Mouse (Mus musculus) forebrain, embryonic 10.5 days (tissue): ENCODE measurements around the gene Prkcq. TPM values are rescaled to one million over a fixed set of nuclear protein-coding genes. Genes with fewer than 3 reads are reported as not detected.
A peak's percentile ranks its signal among the peaks of the same experiment; 100 is the strongest.

ENCODE experiments used
- DNase-seq: peaks from one replicate; pipeline ENCODE4 v3.0.0-alpha.2; 2017; ENCODE audit warnings: low spot score; ENCODE audit errors: extremely low spot score
- H3K27ac ChIP-seq: fragments of 300-500 bp; sonication (generic); 2 replicates; pipeline ENCODE4 v1.5.1; 2016; ENCODE audit warnings: mild to moderate bottlenecking
- H3K27me3 ChIP-seq: fragments of 300-500 bp; sonication (generic); 2 replicates; pipeline ENCODE4 v1.6.1; 2016; ENCODE audit warnings: mild to moderate bottlenecking; ENCODE audit not compliant: poor library complexity, severe bottlenecking
- H3K36me3 ChIP-seq: fragments of 300-500 bp; sonication (generic); replicated peaks from 2 replicates; pipeline ENCODE4 v1.6.1; 2016; ENCODE audit warnings: mild to moderate bottlenecking, moderate library complexity
- H3K4me1 ChIP-seq: fragments of 300-500 bp; sonication (generic); 2 replicates; pipeline ENCODE4 v1.6.1; 2016
- H3K4me3 ChIP-seq: fragments of 300-500 bp; sonication (generic); 2 replicates; pipeline ENCODE4 v1.5.1; 2016; ENCODE audit warnings: mild to moderate bottlenecking, moderate library complexity
- H3K9me3 ChIP-seq: fragments of 300-500 bp; sonication (generic); 2 replicates; pipeline ENCODE4 v1.6.1; 2016; ENCODE audit warnings: mild to moderate bottlenecking, moderate library complexity
- WGBS: fragments of 180-500 bp; shearing (Covaris S2); methylation state at CpG from one replicate; pipeline ENCODE4 v1.1.7; 2016; 5-methylcytosine and 5-hydroxymethylcytosine counted together
- polyA plus RNA-seq: library from polyadenylated mRNA; unstranded; fragments of >200 nt; fragmentation: Nextera tagmentation; extraction: Ambion mirVana; gene quantifications from 2 replicates; pipeline ENCODE4 v1.2.1, GENCODE M21; 2016

The Prkcq gene
- polyA plus RNA-seq, 1 experiment from 2014 or later = 1.3 TPM

DNA sequence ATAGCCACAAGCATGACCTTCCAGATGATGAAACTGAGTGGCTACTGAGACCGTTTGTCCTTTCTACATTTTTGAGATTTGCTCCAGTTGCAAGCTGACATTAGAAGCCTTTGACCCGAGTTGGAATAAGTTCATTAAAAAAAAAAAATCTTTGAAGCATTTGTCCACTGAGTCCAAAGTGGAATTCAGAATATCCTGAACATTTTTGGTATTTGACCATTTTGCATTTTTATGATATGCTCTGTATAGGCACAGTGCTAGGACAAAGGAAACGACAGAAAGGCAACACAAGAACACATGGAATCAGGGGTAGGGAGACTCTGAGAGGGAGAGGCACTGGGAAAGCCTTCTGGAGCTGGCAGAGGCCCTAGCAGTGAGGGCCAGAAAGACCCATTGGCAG, 9.2 kb upstream of the Prkcq start:
- WGBS = 75% methylated on average over 3 of the region's 3 CpGs
- H3K9me3 ChIP-seq = no peaks in the 10 kb centered on the region
- DNase-seq = no peak
- H3K4me1 ChIP-seq = peaks cover 5% of the 10 kb centered on the region; the same call in 1 of the 2 replicates
- H3K27me3 ChIP-seq = no peaks in the 10 kb centered on the region
- H3K4me3 ChIP-seq = no peak overlapping the region
- H3K27ac ChIP-seq = no peak overlapping the region
- no peaks in the 10 kb centered on the region for H3K36me3 ChIP-seq

DNA sequence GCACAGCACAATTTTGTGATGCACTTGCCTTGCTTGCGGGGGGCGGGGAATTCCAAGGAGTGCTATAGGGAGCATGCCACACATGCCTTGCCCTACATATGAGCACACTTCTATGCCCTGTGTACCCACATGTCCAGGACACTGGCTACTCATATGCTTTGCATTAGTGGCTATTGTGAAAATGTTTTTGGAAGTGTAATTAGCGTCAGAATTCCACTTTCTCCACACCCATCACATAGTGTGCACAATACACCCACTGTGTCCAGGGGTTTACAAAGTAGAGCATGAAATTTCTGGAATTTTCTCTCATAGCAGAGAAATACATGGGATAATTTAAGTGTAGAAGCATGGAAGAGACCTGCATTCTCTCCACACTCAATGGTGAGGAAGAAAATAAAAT, 7.7 kb upstream of the Prkcq start:
- Histone ChIP-seq H3K9me3 (no peaks in the 10 kb centered on the region), H3K4me3 (no peak overlapping the region), H3K4me1 (peaks cover 5% of the 10 kb centered on the region; the same call in 1 of the 2 replicates), H3K27ac (no peak overlapping the region), H3K36me3 (no peaks in the 10 kb centered on the region), H3K27me3 (peaks cover 10% of the 10 kb centered on the region)
- DNase-seq = no peak
- WGBS = 82% methylated on average over 3 of the region's 3 CpGs

DNA sequence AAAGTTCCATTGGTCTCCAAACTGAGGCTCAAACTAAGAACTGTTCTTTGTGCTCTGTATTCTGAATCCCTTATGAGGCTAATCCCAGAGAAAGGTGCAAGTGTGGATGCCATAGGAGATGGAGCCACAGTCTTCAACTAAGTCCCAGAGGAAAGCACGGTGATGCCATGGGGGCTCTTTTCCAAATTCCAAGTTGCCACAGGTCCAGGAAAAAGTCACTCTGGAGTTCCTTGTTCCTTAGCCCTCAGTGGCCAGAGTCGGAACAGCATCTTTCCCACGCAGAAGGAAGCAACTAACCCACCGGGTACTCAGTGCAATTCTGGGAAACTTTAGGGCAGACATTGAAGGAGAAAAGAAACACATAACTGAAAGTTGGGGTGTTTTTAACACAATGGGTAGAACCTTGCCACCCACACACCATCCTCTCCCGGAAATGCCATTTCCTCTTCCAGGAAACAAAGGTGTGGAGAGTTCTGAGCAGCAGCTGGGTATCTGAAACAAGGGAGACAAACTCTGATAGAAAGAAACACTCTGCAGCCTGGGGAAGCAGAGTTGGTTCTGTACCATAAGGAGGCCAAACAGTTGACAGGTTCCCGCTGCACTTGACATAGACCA, 2.1 kb upstream of the Prkcq start:
- DNase-seq = no peak

DNA sequence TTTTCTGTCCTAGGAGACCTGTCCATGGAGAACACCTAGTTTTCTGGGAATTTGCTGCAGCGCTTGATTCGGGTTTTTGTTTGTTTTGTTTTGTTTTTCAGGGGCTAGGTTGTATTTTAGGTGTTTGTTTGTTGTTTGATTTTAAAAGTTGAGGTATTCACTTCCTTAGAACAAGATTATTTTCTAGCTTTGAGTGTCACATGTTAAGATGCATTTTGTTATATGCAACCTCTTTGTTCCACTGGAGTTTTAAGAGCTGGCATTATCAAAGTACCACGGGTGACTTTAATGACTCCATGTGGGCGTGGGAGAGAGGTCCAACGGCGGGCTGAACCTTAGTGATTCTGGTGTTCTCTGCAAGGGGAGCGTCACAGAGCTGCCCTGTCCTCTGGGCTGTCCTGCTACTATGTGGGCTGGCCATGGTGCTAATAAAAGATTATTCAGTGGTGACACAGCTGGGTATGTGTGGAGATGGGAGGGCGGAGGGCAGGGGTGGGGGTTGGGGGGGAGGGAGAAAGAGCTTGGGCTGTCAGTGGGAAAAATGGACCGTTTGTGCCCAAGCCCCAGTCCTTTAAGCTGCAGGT, 1.0 kb downstream of the Prkcq start:
- Histone ChIP-seq H3K9me3 (no peaks in the 10 kb centered on the region), H3K4me1 (peaks cover 20% of the 10 kb centered on the region), H3K4me3 (peak overlapping the region; percentile 60), H3K36me3 (no peaks in the 10 kb centered on the region), H3K27ac (no peak overlapping the region), H3K27me3 (peaks cover 90% of the 10 kb centered on the region)
- DNase-seq = no peak
- WGBS = 14% methylated on average over 9 of the region's 9 CpGs

More for the DNA sequence above, 2.1 kb upstream of the Prkcq start:
- H3K4me3 ChIP-seq = no peak overlapping the region
- H3K27me3 ChIP-seq = peaks cover 66% of the 10 kb centered on the region
- H3K36me3 ChIP-seq = no peaks in the 10 kb centered on the region
- 72% methylated on average over 6 of the region's 6 CpGs for WGBS
- peaks cover 20% of the 10 kb centered on the region for H3K4me1 ChIP-seq
- no peak overlapping the region for H3K27ac ChIP-seq
- H3K9me3 ChIP-seq = no peaks in the 10 kb centered on the region

DNA sequence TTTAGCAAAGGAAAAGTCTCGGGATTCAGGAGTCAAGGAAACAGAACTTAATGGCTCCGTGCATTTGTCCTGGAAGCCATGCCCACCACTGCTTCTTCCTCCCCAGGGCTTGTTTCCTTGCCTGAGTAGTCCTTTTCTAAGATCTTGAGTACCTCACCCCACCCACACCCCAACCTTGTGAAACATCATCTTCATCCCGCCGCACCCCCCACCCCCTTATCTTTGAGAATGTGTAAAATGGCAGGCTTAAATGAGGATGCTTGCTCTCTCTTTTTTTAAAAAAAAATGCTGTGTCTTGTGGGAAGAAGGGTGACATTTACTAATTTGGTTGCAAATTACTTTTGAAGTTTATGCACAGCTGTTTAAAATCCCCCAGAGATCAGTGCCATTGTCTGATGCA, 1.6 kb downstream of the Prkcq start:
- Histone ChIP-seq H3K9me3 (no peaks in the 10 kb centered on the region), H3K27me3 (peaks cover 86% of the 10 kb centered on the region), H3K4me3 (0 out of 2 replicates have a peak overlapping the region, but pooled peaks have one; percentile 60), H3K36me3 (no peaks in the 10 kb centered on the region), H3K27ac (no peak overlapping the region), H3K4me1 (peaks cover 20% of the 10 kb centered on the region)
- no peak for DNase-seq
- WGBS = 51% methylated on average over 4 of the region's 4 CpGs

DNA sequence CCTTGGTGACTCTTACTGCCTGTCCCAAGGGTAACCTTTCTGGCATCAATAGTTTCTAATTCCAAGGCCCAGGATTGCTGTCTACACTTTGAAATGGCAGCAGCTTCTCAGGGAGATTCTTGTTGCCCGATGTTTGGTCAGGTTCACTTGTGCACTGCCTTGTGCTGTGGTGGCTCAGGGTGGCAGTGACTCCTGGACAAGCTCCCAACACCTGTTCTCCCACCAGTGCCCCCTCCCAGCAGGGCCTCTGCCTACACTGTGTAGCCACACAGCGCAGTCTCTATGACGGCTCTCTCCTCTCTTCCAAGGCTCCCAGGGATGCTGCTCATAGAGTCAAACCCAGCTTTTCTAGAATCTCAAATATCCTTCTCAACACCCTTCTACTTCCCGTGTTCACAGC, 2.2 kb downstream of the Prkcq start:
- no peaks in the 10 kb centered on the region for H3K36me3 ChIP-seq
- peaks cover 20% of the 10 kb centered on the region for H3K4me1 ChIP-seq
- H3K4me3 ChIP-seq = no peak overlapping the region
- peaks cover 80% of the 10 kb centered on the region for H3K27me3 ChIP-seq
- DNase-seq = no peak
- no peak overlapping the region for H3K27ac ChIP-seq
- H3K9me3 ChIP-seq = no peaks in the 10 kb centered on the region
- 81% methylated on average over 4 of the region's 4 CpGs for WGBS

DNA sequence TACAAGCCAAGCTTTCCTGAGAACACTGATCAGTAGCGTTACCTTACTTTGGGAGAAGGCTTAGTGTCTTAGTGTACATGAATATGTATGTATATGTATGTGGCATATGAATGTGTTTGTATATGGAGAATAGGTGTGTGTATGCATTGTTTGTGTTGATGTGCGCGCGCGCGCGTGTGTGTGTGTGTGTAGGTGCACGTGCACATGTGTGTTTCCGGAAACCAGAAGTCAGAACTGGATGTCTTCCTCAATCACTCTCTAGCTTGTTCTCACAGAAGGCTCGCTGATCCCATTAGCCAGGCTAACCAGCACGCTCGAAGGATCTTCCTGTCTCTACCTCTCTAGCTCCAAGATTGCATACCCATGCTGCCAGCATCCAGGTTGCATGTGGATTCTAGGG, 6.0 kb downstream of the Prkcq start:
- no peaks in the 10 kb centered on the region for H3K9me3 ChIP-seq
- H3K36me3 ChIP-seq = no peaks in the 10 kb centered on the region
- WGBS = 97% methylated on average over 12 of the region's 12 CpGs
- peaks cover 7% of the 10 kb centered on the region for H3K4me1 ChIP-seq
- no peak overlapping the region for H3K27ac ChIP-seq
- DNase-seq = no peak
- H3K4me3 ChIP-seq = no peak overlapping the region
- peaks cover 43% of the 10 kb centered on the region for H3K27me3 ChIP-seq

DNA sequence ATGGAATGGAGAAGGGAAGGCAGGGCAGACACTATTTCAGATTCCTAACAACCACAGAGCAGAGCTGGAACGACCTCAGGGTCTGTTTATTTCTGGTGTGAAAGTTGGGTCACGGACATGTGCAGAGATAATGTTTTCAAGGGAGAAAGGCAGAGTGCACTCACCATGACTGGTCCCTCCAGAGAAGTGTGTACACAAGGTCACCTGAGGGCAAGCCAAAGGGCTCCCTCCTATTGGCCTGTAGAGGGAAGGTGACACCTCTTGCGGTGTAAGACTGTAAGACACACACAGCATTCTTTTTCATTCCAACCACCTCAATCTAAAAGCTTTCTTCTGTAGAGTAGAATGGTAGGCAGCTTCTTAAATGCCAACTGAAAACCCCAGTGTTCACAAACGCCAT, 9.6 kb downstream of the Prkcq start:
- H3K4me3 ChIP-seq = no peak overlapping the region
- H3K27ac ChIP-seq = no peak overlapping the region
- no peaks in the 10 kb centered on the region for H3K36me3 ChIP-seq
- DNase-seq = no peak
- no peaks in the 10 kb centered on the region for H3K9me3 ChIP-seq
- H3K27me3 ChIP-seq = peaks cover 7% of the 10 kb centered on the region; the same call in 1 of the 2 replicates
- no peaks in the 10 kb centered on the region for H3K4me1 ChIP-seq
- 67% methylated on average over 4 of the region's 4 CpGs for WGBS

DNA sequence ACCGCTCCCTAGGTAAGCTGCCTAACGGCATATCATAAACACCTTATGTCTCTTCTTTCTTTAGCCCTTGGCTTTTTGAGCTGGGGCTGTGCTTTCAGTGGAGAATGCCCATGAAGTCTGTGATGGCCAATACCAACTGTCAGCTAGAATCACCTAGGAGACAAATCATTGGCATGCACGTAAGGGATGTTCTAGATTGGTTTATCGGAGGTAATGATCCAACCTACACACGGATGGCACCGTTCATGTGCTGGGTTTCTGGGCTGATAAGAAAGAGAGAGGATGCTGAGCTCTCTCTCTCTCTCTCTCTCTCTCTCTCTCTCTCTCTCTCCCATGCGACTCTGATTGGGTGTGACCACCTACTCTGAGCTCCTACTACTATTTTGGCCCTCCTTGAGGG, 10.2 kb downstream of the Prkcq start:
- H3K4me3 ChIP-seq = no peak overlapping the region
- 95% methylated on average over 7 of the region's 7 CpGs for WGBS
- no peaks in the 10 kb centered on the region for H3K4me1 ChIP-seq
- peaks cover 4% of the 10 kb centered on the region; the same call in 1 of the 2 replicates for H3K27me3 ChIP-seq
- no peaks in the 10 kb centered on the region for H3K36me3 ChIP-seq
- no peak for DNase-seq
- no peak overlapping the region for H3K27ac ChIP-seq
- no peaks in the 10 kb centered on the region for H3K9me3 ChIP-seq

DNA sequence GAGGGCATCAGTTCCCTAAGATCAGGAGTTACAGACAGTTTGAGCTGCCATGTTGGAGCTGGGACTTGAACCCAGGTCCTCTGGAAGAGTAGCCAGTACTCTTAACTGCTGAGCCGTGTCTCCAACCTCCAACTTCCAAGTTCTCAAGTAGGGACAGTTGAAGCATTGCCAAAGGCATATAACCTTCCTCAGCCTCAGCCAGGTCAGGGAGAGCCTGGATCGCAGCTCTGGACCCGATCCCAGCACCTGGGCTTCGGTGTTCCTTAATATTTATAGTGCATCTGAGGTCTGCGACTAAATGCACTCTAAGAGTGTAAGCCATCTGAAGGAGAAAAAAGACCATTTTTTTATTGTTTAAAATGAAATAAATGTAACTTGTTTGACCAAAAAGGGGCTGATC, 12.1 kb downstream of the Prkcq start:
- no peak overlapping the region for H3K4me3 ChIP-seq
- WGBS = 93% methylated on average over 5 of the region's 5 CpGs
- H3K9me3 ChIP-seq = no peaks in the 10 kb centered on the region
- no peak for DNase-seq
- H3K36me3 ChIP-seq = no peaks in the 10 kb centered on the region
- H3K27me3 ChIP-seq = no peaks in the 10 kb centered on the region
- H3K27ac ChIP-seq = no peak overlapping the region
- no peaks in the 10 kb centered on the region for H3K4me1 ChIP-seq

DNA sequence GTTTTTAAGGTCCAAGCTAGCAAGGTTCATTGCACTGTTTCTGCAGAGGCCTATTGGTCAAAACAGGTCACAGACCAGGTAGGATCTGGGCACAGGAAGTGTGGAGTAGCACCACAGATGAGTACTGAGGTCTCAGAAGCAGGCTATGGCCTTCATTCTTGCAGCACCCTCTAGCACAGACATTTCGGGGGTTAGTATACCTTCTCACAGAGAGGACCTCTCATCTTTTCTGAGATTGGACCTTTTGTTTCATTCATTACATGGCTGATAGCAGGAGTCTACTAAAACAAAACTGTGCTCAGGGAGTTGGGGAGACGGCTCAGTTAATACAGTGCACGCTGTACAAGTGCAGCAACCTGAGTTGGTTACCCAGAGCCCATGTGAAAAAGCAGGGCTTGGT, 14.7 kb downstream of the Prkcq start:
- no peak for DNase-seq
- H3K27me3 ChIP-seq = no peaks in the 10 kb centered on the region
- H3K4me1 ChIP-seq = no peaks in the 10 kb centered on the region
- H3K9me3 ChIP-seq = no peaks in the 10 kb centered on the region
- no peaks in the 10 kb centered on the region for H3K36me3 ChIP-seq
- no peak overlapping the region for H3K27ac ChIP-seq
- 88% methylated on average over 3 of the region's 3 CpGs for WGBS
- no peak overlapping the region for H3K4me3 ChIP-seq

DNA sequence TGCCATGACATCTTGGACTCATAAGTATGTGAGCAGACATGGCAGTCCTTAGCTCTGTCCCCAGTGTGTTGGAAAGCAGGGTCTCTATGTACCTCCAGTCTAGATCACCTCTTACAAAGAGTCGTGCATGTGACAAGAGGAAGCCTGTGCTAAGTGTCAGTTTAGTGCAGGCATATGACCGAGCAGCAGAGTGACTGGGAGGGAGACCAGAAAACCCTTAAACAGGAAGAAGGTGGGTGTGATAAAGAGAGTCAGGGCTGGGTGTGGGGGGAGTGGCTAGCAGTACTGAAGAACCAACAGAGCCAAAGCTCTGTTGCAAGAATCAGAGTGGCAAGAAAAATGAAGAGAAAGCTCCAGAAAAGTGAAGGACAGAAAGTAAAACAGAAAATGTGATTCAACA, 15.3 kb downstream of the Prkcq start:
- Histone ChIP-seq H3K4me1 (no peaks in the 10 kb centered on the region), H3K27ac (no peak overlapping the region), H3K4me3 (no peak overlapping the region), H3K27me3 (no peaks in the 10 kb centered on the region), H3K9me3 (no peaks in the 10 kb centered on the region), H3K36me3 (no peaks in the 10 kb centered on the region)
- WGBS = 81% methylated on average over 2 of the region's 2 CpGs
- no peak for DNase-seq

DNA sequence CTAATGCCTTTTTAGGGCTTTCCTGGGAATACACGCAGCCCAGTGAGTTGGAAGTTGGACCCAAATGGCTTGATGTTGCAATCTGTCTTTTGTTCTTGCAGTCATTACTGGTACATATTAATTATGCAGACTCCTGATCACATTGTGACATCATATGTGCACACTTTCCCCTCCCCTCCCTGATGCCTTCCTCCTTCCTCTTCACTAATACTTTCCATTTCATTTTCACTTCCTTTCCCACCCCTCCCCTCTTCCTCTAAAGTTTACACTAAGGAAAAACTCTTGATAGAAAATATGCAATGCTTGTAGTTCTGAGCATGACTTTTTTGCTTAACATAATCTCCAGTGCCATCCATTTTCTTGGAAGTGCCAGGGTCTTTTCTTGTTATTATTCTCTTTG, 16.4 kb downstream of the Prkcq start:
- Histone ChIP-seq H3K4me3 (no peak overlapping the region), H3K9me3 (no peaks in the 10 kb centered on the region), H3K36me3 (no peaks in the 10 kb centered on the region), H3K27me3 (no peaks in the 10 kb centered on the region), H3K27ac (no peak overlapping the region), H3K4me1 (no peaks in the 10 kb centered on the region)
- 97% methylated on average over 1 of the region's 1 CpGs for WGBS
- no peak for DNase-seq
